8 mouse cellular contexts compared by ENCODE assay signal in genomic region chr4:155490990-155491504, GRCm38 (mm10). TPM values are rescaled to one million over a fixed set of nuclear protein-coding genes. Genes with fewer than 3 reads are reported as not detected.
A peak's percentile ranks its signal among the peaks of the same experiment; 100 is the strongest.
DNase-seq lines count a peak whose midpoint lies in the region; ATAC-seq and TF ChIP-seq lines count a peak whose summit lies in the region.

Gnb1 (plus strand) TSS chr4:155491361.

- TF ChIP-seq POLR2A in cortical plate, adult 2 months (IDR thresholded peaks at IDR 0.05; ENCODE audit: extremely low read depth, insufficient read depth, low read length): peak; percentile 23; the same call in 1 of the 2 replicates

- peak; percentile 65 for ATAC-seq in activated CD4-positive, CD25-positive, alpha-beta regulatory T cell, adult 4 months
- ATAC-seq in megakaryocyte progenitor cell, adult 5-6 weeks (replicated peaks; ENCODE audit: poor library complexity): peak; percentile 70

- no peaks in the 10 kb centered on the region; the same call in 1 of the 2 replicates for H3K4me1 ChIP-seq in cortical plate, adult 2 months (ENCODE audit: control insufficient read depth, insufficient read depth, low read length)

- no peak for TF ChIP-seq CTCF in cortical plate, adult 2 months (IDR thresholded peaks at IDR 0.05; ENCODE audit: extremely low read depth, insufficient read depth, low read length)

- DNase-seq in gastrocnemius, postnatal 10 days: peak; percentile 98
- DNase-seq in induced T-regulatory cell, adult 2 months (ENCODE audit: low read depth): peak; percentile 97
- DNase-seq in left cerebral cortex, adult 9 months (ENCODE audit: low spot score in 2 of 2): peak; percentile 62 to 90
- peak; percentile 98 for DNase-seq in right cerebral cortex, postnatal 14 days
- DNase-seq in urinary bladder, postnatal 36 days (ENCODE audit: low spot score in 2 of 2): peak; percentile 88 to 92

- H3K27ac ChIP-seq in cortical plate, adult 2 months (ENCODE audit: insufficient read depth, low read length): peak within 1 kb of the TSS; percentile 88

- H3K4me3 ChIP-seq in cortical plate, adult 2 months (ENCODE audit: insufficient read depth, low read length): peak within 1 kb of the TSS; percentile 85

RNA-seq across cellular contexts. Expression of gene Gnb1, which starts in this region (rescaled TPM):
- 100 to 1,000 TPM in 1 of 2 experiments, 10 to 100 TPM in 1; 90.9 to 196 TPM for polyA plus RNA-seq in activated CD4-positive, CD25-positive, alpha-beta regulatory T cell, adult 4 months (2017; shearing (Covaris generic))
- polyA plus RNA-seq in cortical plate, adult 2 months (2012; rRNA removed): 725 and 733 TPM in 2 replicates
- total RNA-seq in gastrocnemius, postnatal 10 days (2021): 100 to 1,000 TPM; 156 to 177 TPM
- 230 and 233 TPM in 2 replicates for total RNA-seq in megakaryocyte progenitor cell, adult 5-6 weeks (2015)
- total RNA-seq in megakaryocyte progenitor cell, adult 5-6 weeks (2017): 165 and 170 TPM in 2 replicates

Comparison
In these comparisons a context has a peak if more than half of its experiments do, and no peak if none do; other contexts are left out.
1. Peak in every context shown above with its lines: DNase-seq, ATAC-seq, H3K4me3 ChIP-seq and H3K27ac ChIP-seq.